Mouse (Mus musculus): Measurements from ENCODE around the gene Armh3. TPM values are rescaled to one million over a fixed set of nuclear protein-coding genes. Genes with fewer than 3 reads are reported as not detected.
"Not testable (repeated sequence)": the region's sequence is repeated elsewhere in the genome, so short reads cannot be mapped to it uniquely, and the experiment has no call there.

The Armh3 gene
- polyA plus RNA-seq, 3 experiments from 2014 or later, result 8.0 to 10.9 (median 9.5) TPM

GRCm38 (mm10) chr19:45815170-45815569 is 183.1 kb downstream of the Armh3 start:
- no peak for ATAC-seq

- ATAC-seq, result no peak
Observed at GRCm38 (mm10) chr19:45813801-45814200, 184.5 kb downstream of the Armh3 start.

- ATAC-seq, result peak; percentile 52
Observed at GRCm38 (mm10) chr19:45813263-45813662, 185.0 kb downstream of the Armh3 start.

- no peak for ATAC-seq
Observed at GRCm38 (mm10) chr19:45812673-45813252, 185.5 kb downstream of the Armh3 start.

- peak; percentile 63 for ATAC-seq
Observed at GRCm38 (mm10) chr19:45812115-45812514, 186.2 kb downstream of the Armh3 start.

GRCm38 (mm10) chr19:45811028-45811674 is 187.1 kb downstream of the Armh3 start:
- ATAC-seq, result no peak

- ATAC-seq, result peak; percentile 32
Observed at GRCm38 (mm10) chr19:45807732-45808131, 190.6 kb downstream of the Armh3 start.

- not testable (repeated sequence) for ATAC-seq
Observed at GRCm38 (mm10) chr19:45805817-45806216, 192.5 kb downstream of the Armh3 start.

GRCm38 (mm10) chr19:45804593-45805368 is 193.5 kb downstream of the Armh3 start:
- ATAC-seq, result peak; percentile 89

- no peak for ATAC-seq
Observed at GRCm38 (mm10) chr19:45803408-45803807, 194.9 kb downstream of the Armh3 start.

- ATAC-seq, result no peak
Observed at GRCm38 (mm10) chr19:45802702-45803101, 195.6 kb downstream of the Armh3 start.

- ATAC-seq, result peak; percentile 59
Observed at GRCm38 (mm10) chr19:45796879-45797278, 201.4 kb downstream of the Armh3 start.

- ATAC-seq, result peak; percentile 90
Observed at GRCm38 (mm10) chr19:45796061-45796556, 202.2 kb downstream of the Armh3 start.

GRCm38 (mm10) chr19:45795406-45795944 is 202.8 kb downstream of the Armh3 start:
- no peak for ATAC-seq

- ATAC-seq, result no peak
Observed at GRCm38 (mm10) chr19:45794718-45795117, 203.6 kb downstream of the Armh3 start.

- ATAC-seq, result no peak
Observed at GRCm38 (mm10) chr19:45792404-45792803, 205.9 kb downstream of the Armh3 start.

- peak; percentile 84 for ATAC-seq
Observed at GRCm38 (mm10) chr19:45789888-45790874, 208.1 kb downstream of the Armh3 start.

- no peak for ATAC-seq
Observed at GRCm38 (mm10) chr19:45789365-45789764, 208.9 kb downstream of the Armh3 start.

GRCm38 (mm10) chr19:45788337-45788736 is 210.0 kb downstream of the Armh3 start:
- no peak for ATAC-seq

GRCm38 (mm10) chr19:45787450-45787849 is 210.8 kb downstream of the Armh3 start:
- no peak for ATAC-seq

- ATAC-seq, result no peak
Observed at GRCm38 (mm10) chr19:45785470-45785869, 212.8 kb downstream of the Armh3 start.
